Mouse (Mus musculus): ENCODE results near the gene Plekha7.

- TF ChIP-seq CTCF (IDR thresholded peaks at IDR 0.05; ENCODE audit: control insufficient read depth, insufficient read depth, low read length) (no peak), POLR2A (IDR thresholded peaks at IDR 0.05; ENCODE audit: borderline replicate concordance, control insufficient read depth, low read depth, low read length) (no peak)
Measured at GRCm38 (mm10) chr7:116134413-116135292, 173.5 kb downstream of the Plekha7 start.

Data from bone marrow, adult 2 months (tissue).